Mouse (Mus musculus) liver, embryonic 15.5 days (tissue): ENCODE results near the gene Olfr846. TPM values are rescaled to one million over a fixed set of nuclear protein-coding genes. Genes with fewer than 3 reads are reported as not detected.

Experiments
- ATAC-seq: fragments of 200-750 bp; cut with Nextera tagmentation; 2 replicates; pipeline ENCODE4 v1.8.0; 2017; ENCODE audit warnings: moderate number of reproducible peaks, mild to moderate bottlenecking, moderate library complexity; ENCODE audit not compliant: insufficient read depth
- H3K27ac ChIP-seq: fragments of 300-500 bp; sonication (generic); replicated peaks from 2 replicates; pipeline ENCODE4 v1.5.1; 2015; ENCODE audit warnings: mild to moderate bottlenecking, inconsistent platforms
- H3K27me3 ChIP-seq: fragments of 300-500 bp; sonication (generic); 2 replicates; pipeline ENCODE4 v1.6.1; 2015; ENCODE audit warnings: mild to moderate bottlenecking, inconsistent platforms
- H3K36me3 ChIP-seq: fragments of 300-500 bp; sonication (generic); replicated peaks from 2 replicates; pipeline ENCODE4 v1.6.1; 2015; ENCODE audit warnings: moderate library complexity, mild to moderate bottlenecking, inconsistent platforms
- H3K4me1 ChIP-seq: fragments of 300-500 bp; sonication (generic); replicated peaks from 2 replicates; pipeline ENCODE4 v1.6.1; 2015; ENCODE audit warnings: inconsistent platforms
- H3K4me2 ChIP-seq: fragments of 300-500 bp; sonication (generic); 2 replicates; pipeline ENCODE4 v1.6.1; 2015; ENCODE audit warnings: moderate library complexity, mild to moderate bottlenecking, inconsistent platforms
- H3K4me3 ChIP-seq: fragments of 300-500 bp; sonication (generic); replicated peaks from 2 replicates; pipeline ENCODE4 v1.5.1; 2015; ENCODE audit warnings: mild to moderate bottlenecking, inconsistent platforms
- H3K9ac ChIP-seq: fragments of 300-500 bp; sonication (generic); 2 replicates; pipeline ENCODE4 v1.6.1; 2015; ENCODE audit warnings: moderate library complexity, mild to moderate bottlenecking, inconsistent platforms
- H3K9me3 ChIP-seq: fragments of 300-500 bp; sonication (generic); replicated peaks from 2 replicates; pipeline ENCODE4 v1.6.1; 2016; ENCODE audit warnings: inconsistent platforms
- WGBS: fragments of 180-500 bp; shearing (Covaris S2); methylation state at CpG from one replicate; pipeline ENCODE4 v1.1.7; 2015; ENCODE audit warnings: mixed read lengths; ENCODE audit not compliant: insufficient replicate concordance; 5-methylcytosine and 5-hydroxymethylcytosine counted together
- polyA plus RNA-seq: library from polyadenylated mRNA; unstranded; fragments of >200 nt; fragmentation: Nextera tagmentation; extraction: Ambion mirVana; gene quantifications from 2 replicates; pipeline ENCODE4 v1.2.1, GENCODE M21; 2015

Olfr846 gene
- polyA plus RNA-seq, result not detected in 2 replicates

- 27% methylated on average over 1 of the region's 1 CpGs for WGBS
- H3K9ac ChIP-seq, result no peak within 1 kb of the TSS
- no peaks in the 10 kb centered on the region for H3K36me3 ChIP-seq
- no peak within 1 kb of the TSS for H3K4me2 ChIP-seq
- ATAC-seq, result no peak
- no peak within 1 kb of the TSS for H3K27ac ChIP-seq
- no peaks in the 10 kb centered on the region for H3K9me3 ChIP-seq
- H3K27me3 ChIP-seq, result no peaks in the 10 kb centered on the region
- no peaks in the 10 kb centered on the region for H3K4me1 ChIP-seq
- no peak within 1 kb of the TSS for H3K4me3 ChIP-seq
Measured at GRCm38 (mm10) chr9:19363905-19364304, at the start of gene Olfr846. TSS of gene Olfr846 (minus strand) at chr9:19364005.

GRCm38 (mm10) chr9:19378569-19378968, 14.8 kb upstream of the Olfr846 start, which contains the start of gene Olfr847:
TSS of gene Olfr847 (minus strand) at chr9:19378669.
- H3K36me3 ChIP-seq, result no peaks in the 10 kb centered on the region
- no peak for ATAC-seq
- 36% methylated on average over 1 of the region's 1 CpGs for WGBS
- H3K4me2 ChIP-seq, result no peak within 1 kb of the TSS
- no peaks in the 10 kb centered on the region for H3K9me3 ChIP-seq
- no peak within 1 kb of the TSS for H3K4me3 ChIP-seq
- H3K27me3 ChIP-seq, result no peaks in the 10 kb centered on the region
- no peak within 1 kb of the TSS for H3K27ac ChIP-seq
- H3K4me1 ChIP-seq, result no peaks in the 10 kb centered on the region
- no peak within 1 kb of the TSS for H3K9ac ChIP-seq

- no peak for ATAC-seq
- H3K4me2 ChIP-seq, result no peak within 1 kb of the TSS
- WGBS, result 49% methylated on average over 1 of the region's 1 CpGs
Measured at GRCm38 (mm10) chr9:19336157-19336556, 27.6 kb downstream of the Olfr846 start, which contains the start of gene Olfr845. TSS of gene Olfr845 (plus strand) at chr9:19336457.

GRCm38 (mm10) chr9:19316047-19316446, 47.8 kb downstream of the Olfr846 start, which contains the start of gene Olfr844:
TSS of gene Olfr844 (plus strand) at chr9:19316347.
- H3K27ac ChIP-seq, result no peak within 1 kb of the TSS
- H3K4me2 ChIP-seq, result no peak within 1 kb of the TSS
- H3K36me3 ChIP-seq, result no peaks in the 10 kb centered on the region
- no peak for ATAC-seq
- no peaks in the 10 kb centered on the region for H3K27me3 ChIP-seq
- no peak within 1 kb of the TSS for H3K9ac ChIP-seq
- H3K9me3 ChIP-seq, result no peaks in the 10 kb centered on the region
- no peak within 1 kb of the TSS for H3K4me3 ChIP-seq
- H3K4me1 ChIP-seq, result no peaks in the 10 kb centered on the region

More at GRCm38 (mm10) chr9:19336157-19336556, 27.6 kb downstream of the Olfr846 start, which contains the start of gene Olfr845:
- no peak within 1 kb of the TSS for H3K9ac ChIP-seq
- H3K4me1 ChIP-seq, result no peaks in the 10 kb centered on the region
- no peak within 1 kb of the TSS for H3K27ac ChIP-seq
- no peaks in the 10 kb centered on the region for H3K36me3 ChIP-seq
- no peaks in the 10 kb centered on the region for H3K9me3 ChIP-seq
- no peaks in the 10 kb centered on the region for H3K27me3 ChIP-seq
- H3K4me3 ChIP-seq, result no peak within 1 kb of the TSS

Other genes starting within 250 kb of the Olfr846 start
- gene Olfr836, start 243.6 kb downstream of the Olfr846 start, polyA plus RNA-seq, result not detected in 2 replicates
- gene Olfr837, start 227.7 kb downstream of the Olfr846 start, polyA plus RNA-seq, result not detected in 2 replicates
- not detected in 2 replicates for gene Olfr839-ps1, start 186.7 kb downstream of the Olfr846 start, polyA plus RNA-seq
- not detected in 2 replicates for gene Olfr843, start 112.0 kb downstream of the Olfr846 start, polyA plus RNA-seq
- not detected in 2 replicates for gene Olfr844, start 47.7 kb downstream of the Olfr846 start, polyA plus RNA-seq
- gene Olfr845, start 27.5 kb downstream of the Olfr846 start, polyA plus RNA-seq, result not detected in 2 replicates
- gene Olfr847, start 14.7 kb upstream of the Olfr846 start, polyA plus RNA-seq, result not detected in 2 replicates
- gene Olfr849, start 76.3 kb upstream of the Olfr846 start, polyA plus RNA-seq, result not detected in 2 replicates
- gene Olfr850, start 114.2 kb upstream of the Olfr846 start, polyA plus RNA-seq, result not detected in 2 replicates
- gene Olfr851, start 129.3 kb upstream of the Olfr846 start, polyA plus RNA-seq, result not detected in 2 replicates
- not detected in 2 replicates for gene Olfr853, start 177.1 kb upstream of the Olfr846 start, polyA plus RNA-seq
- not detected in 2 replicates for gene Olfr854, start 203.4 kb upstream of the Olfr846 start, polyA plus RNA-seq
- not detected in 2 replicates for gene Olfr855, start 218.6 kb upstream of the Olfr846 start, polyA plus RNA-seq